Comparison of ENCODE assay signal across 21 mouse cellular contexts in the genomic region with DNA sequence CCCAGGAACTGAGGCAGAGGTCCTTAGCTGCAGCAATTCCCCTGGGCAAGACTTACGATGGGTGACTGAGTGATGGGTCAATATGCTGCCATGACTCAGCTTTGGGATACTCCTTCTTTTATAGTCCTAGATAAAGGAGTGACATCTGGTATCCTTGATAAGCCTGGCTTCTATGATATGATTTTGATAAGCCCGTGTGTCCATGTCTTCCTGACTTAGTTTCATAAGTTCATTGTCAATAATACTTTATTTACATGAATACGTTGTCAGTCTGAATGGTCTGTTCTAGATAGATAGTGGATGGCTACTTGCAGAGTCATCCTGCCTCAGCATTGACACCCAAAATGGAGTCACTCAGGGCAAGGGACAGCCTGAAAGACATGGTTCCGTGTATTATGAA. TPM values are rescaled to one million over a fixed set of nuclear protein-coding genes. Genes with fewer than 3 reads are reported as not detected.
A peak's percentile ranks its signal among the peaks of the same experiment; 100 is the strongest.
DNase-seq lines count a peak whose midpoint lies in the region; ATAC-seq lines count a peak whose summit lies in the region.
"Had no signal": no experiment of that assay in that cellular context is flagged by ENCODE, and none has a peak within 500 bp of the region (broad histone marks: within the 10 kb centered on the region; RNA-seq: fewer than 3 reads in every experiment).

No protein-coding gene starts in this region.

- peaks cover 17% of the 10 kb centered on the region for H3K4me1 ChIP-seq in heart, embryonic 12.5 days (replicated peaks)
- H3K4me1 ChIP-seq in liver, embryonic 12.5 days = peaks cover 49% of the 10 kb centered on the region
- H3K4me1 ChIP-seq: forebrain, embryonic 12.5 days; hindbrain, embryonic 12.5 days; limb, embryonic 12.5 days had no signal

- ATAC-seq in heart, embryonic 12.5 days (ENCODE audit: insufficient number of reproducible peaks, low FRiP score) = peak; percentile 80
- ATAC-seq in liver, embryonic 12.5 days = peak; percentile 87
- peak; percentile 39; the same call in 1 of the 2 replicates for ATAC-seq in megakaryocyte-erythroid progenitor cell, adult 5-6 weeks (replicated peaks; ENCODE audit: low FRiP score, low TSS enrichment, poor library complexity, severe bottlenecking)
- no peak for ATAC-seq in inflammation-experienced regulatory T-cells, adult 6 months

- 73% methylated on average over 4 of the region's 4 CpGs for WGBS in heart, embryonic 12.5 days
- WGBS in liver, embryonic 12.5 days (ENCODE audit: insufficient replicate concordance) = 33% methylated on average over 4 of the region's 4 CpGs

- H3K9me3 ChIP-seq in heart, embryonic 12.5 days (replicated peaks) = no peaks in the 10 kb centered on the region
- H3K9me3 ChIP-seq in liver, embryonic 12.5 days (replicated peaks) = no peaks in the 10 kb centered on the region
- H3K9me3 ChIP-seq: forebrain, embryonic 12.5 days; hindbrain, embryonic 12.5 days had no signal

- no peaks in the 10 kb centered on the region for H3K27me3 ChIP-seq in heart, embryonic 12.5 days (replicated peaks)
- no peaks in the 10 kb centered on the region for H3K27me3 ChIP-seq in liver, embryonic 12.5 days (replicated peaks)
- H3K27me3 ChIP-seq: forebrain, embryonic 12.5 days; hindbrain, embryonic 12.5 days; limb, embryonic 12.5 days had no signal

- H3K27ac ChIP-seq in heart, embryonic 12.5 days (ENCODE audit: poor library complexity, severe bottlenecking) = no peak overlapping the region
- peak overlapping the region; percentile 83 for H3K27ac ChIP-seq in liver, embryonic 12.5 days
- H3K27ac ChIP-seq: forebrain, embryonic 12.5 days; hindbrain, embryonic 12.5 days; left cerebral cortex, adult 2 months; limb, embryonic 12.5 days had no signal

- no peaks in the 10 kb centered on the region for H3K36me3 ChIP-seq in heart, embryonic 12.5 days
- no peaks in the 10 kb centered on the region for H3K36me3 ChIP-seq in liver, embryonic 12.5 days
- H3K36me3 ChIP-seq: forebrain, embryonic 12.5 days; hindbrain, embryonic 12.5 days; limb, embryonic 12.5 days had no signal

- no peak overlapping the region for H3K9ac ChIP-seq in heart, embryonic 12.5 days
- H3K9ac ChIP-seq in liver, embryonic 12.5 days = no peak overlapping the region; the same call in 1 of the 2 replicates
- H3K9ac ChIP-seq: forebrain, embryonic 12.5 days; hindbrain, embryonic 12.5 days; limb, embryonic 12.5 days; lung, embryonic 14.5 days had no signal

- no peak overlapping the region for H3K4me3 ChIP-seq in heart, embryonic 12.5 days
- H3K4me3 ChIP-seq in liver, embryonic 12.5 days = no peak overlapping the region
- H3K4me3 ChIP-seq: forebrain, embryonic 12.5 days; hindbrain, embryonic 12.5 days; left cerebral cortex, adult 2 months; limb, embryonic 12.5 days; myocyte had no signal

- no peak for DNase-seq in heart, postnatal 10 days
- DNase-seq in c-Kit-positive CD71-positive TER-119-negative erythroid progenitor cells, embryonic 14.5 days (ENCODE audit: low read depth) = peak; percentile 43
- no peak for DNase-seq in adrenal gland, postnatal 25 days
- DNase-seq in cerebellum, postnatal 10 days = no peak
- DNase-seq: cerebellum, adult 9-11 months; gastrocnemius, postnatal 14 days; heart, postnatal 14 days; kidney, adult 2 months; kidney, postnatal 14 days; lung, embryonic 14.5 days; midbrain, embryonic 14.5 days; right cerebral cortex, postnatal 25 days had no signal

- no peak overlapping the region for H3K4me2 ChIP-seq in heart, embryonic 12.5 days
- H3K4me2 ChIP-seq in liver, embryonic 12.5 days = peak overlapping the region; percentile 16; the same call in 1 of the 2 replicates
- H3K4me2 ChIP-seq: forebrain, embryonic 12.5 days; hindbrain, embryonic 12.5 days; limb, embryonic 12.5 days; lung, embryonic 14.5 days had no signal

- intact Hi-C loops in heart, postnatal 10 days (cut with DNase I) = no loop called here

RNA-seq across cellular contexts. Expression of a gene that starts 11.2 kb away (rescaled TPM):
- 22.1 and 23.8 TPM in 2 replicates for polyA plus RNA-seq in heart, embryonic 12.5 days (2016; fragmentation: Nextera tagmentation; extraction: Ambion mirVana)
- total RNA-seq in heart, postnatal 10 days (2021) = 10 to 100 TPM; 11.9 to 14.4 TPM
- polyA plus RNA-seq in liver, embryonic 12.5 days (2016; fragmentation: Nextera tagmentation; extraction: Ambion mirVana) = 40.1 and 42.5 TPM in 2 replicates
- total RNA-seq in megakaryocyte-erythroid progenitor cell, adult 5-6 weeks (2014; fragmentation: Nextera tagmentation) = 119 and 153 TPM in 2 replicates
- 129 and 139 TPM in 2 replicates for total RNA-seq in megakaryocyte-erythroid progenitor cell, adult 5-6 weeks (2017)
- total RNA-seq in adrenal gland, postnatal 25 days (2021) = 47.3 and 50.6 TPM in 2 replicates
- polyA plus RNA-seq in inflammation-experienced regulatory T-cells, adult 6 months (2017; shearing (Covaris generic)) = 10 to 100 TPM; 20.6 to 36.6 (median 30.0) TPM
